Mouse (Mus musculus): ENCODE measurements around the gene Abhd12b. TPM values are rescaled to one million over a fixed set of nuclear protein-coding genes. Genes with fewer than 3 reads are reported as not detected.
"Not testable (repeated sequence)": the region's sequence is repeated elsewhere in the genome, so short reads cannot be mapped to it uniquely, and the experiment has no call there.

Gene Abhd12b
- polyA plus RNA-seq, 1 experiment from 2014 or later = 1.6 TPM

- Histone ChIP-seq H3K27me3 (ENCODE audit: control insufficient read depth, insufficient read depth, low read length) (no peaks in the 10 kb centered on the region), H3K4me3 (ENCODE audit: low read depth, low read length) (no peak overlapping the region), H3K4me1 (replicated peaks; ENCODE audit: control insufficient read depth, insufficient read depth) (no peaks in the 10 kb centered on the region), H3K36me3 (ENCODE audit: control insufficient read depth, insufficient read depth, low read length) (no peaks in the 10 kb centered on the region), H3K27ac (replicated peaks) (no peak overlapping the region), H3K9me3 (ENCODE audit: control insufficient read depth, low read length) (no peaks in the 10 kb centered on the region), H3K9ac (ENCODE audit: low read length) (no peak overlapping the region), H3K4me2 (replicated peaks; ENCODE audit: low read depth) (no peak overlapping the region)
- no peak for ATAC-seq (ENCODE audit: low FRiP score, low TSS enrichment)
- no peak for TF ChIP-seq CTCF (IDR thresholded peaks at IDR 0.05; ENCODE audit: low read depth)
- TF ChIP-seq EP300 (optimal IDR thresholded peaks at IDR 0.05) = no peak
- no peak for DNase-seq (ENCODE audit: low spot score)
- WGBS = 77% methylated on average over 5 of the region's 5 CpGs
Observed at GRCm38 (mm10) chr12:70140993-70141576, 12.9 kb upstream of the Abhd12b start.

- not testable (repeated sequence) for H3K9me3 ChIP-seq (ENCODE audit: control insufficient read depth, low read length); H3K9ac ChIP-seq (ENCODE audit: low read length); H3K4me2 ChIP-seq (replicated peaks; ENCODE audit: low read depth); H3K4me1 ChIP-seq (replicated peaks; ENCODE audit: control insufficient read depth, insufficient read depth); H3K27me3 ChIP-seq (ENCODE audit: control insufficient read depth, insufficient read depth, low read length); H3K4me3 ChIP-seq (ENCODE audit: low read depth, low read length); DNase-seq (ENCODE audit: low spot score); H3K36me3 ChIP-seq (ENCODE audit: control insufficient read depth, insufficient read depth, low read length)
- peak; percentile 56; the same call in 1 of the 2 replicates for ATAC-seq (ENCODE audit: low FRiP score, low TSS enrichment)
- 5% methylated on average over 3 of the region's 3 CpGs for WGBS
- H3K27ac ChIP-seq (replicated peaks) = peak overlapping the region; percentile 78
Observed at GRCm38 (mm10) chr12:70144106-70144587, 9.8 kb upstream of the Abhd12b start.

- Histone ChIP-seq H3K27ac (replicated peaks) (peak overlapping the region; percentile 78), H3K4me3 (ENCODE audit: low read depth, low read length) (peak overlapping the region; percentile 6; the same call in 1 of the 2 replicates), H3K4me2 (replicated peaks; ENCODE audit: low read depth) (no peak overlapping the region), H3K27me3 (ENCODE audit: control insufficient read depth, insufficient read depth, low read length) (no peaks in the 10 kb centered on the region), H3K36me3 (ENCODE audit: control insufficient read depth, insufficient read depth, low read length) (no peaks in the 10 kb centered on the region), H3K9ac (ENCODE audit: low read length) (no peak overlapping the region), H3K4me1 (replicated peaks; ENCODE audit: control insufficient read depth, insufficient read depth) (no peaks in the 10 kb centered on the region), H3K9me3 (ENCODE audit: control insufficient read depth, low read length) (no peaks in the 10 kb centered on the region)
- 33% methylated on average over 20 of the region's 20 CpGs for WGBS
- no peak for ATAC-seq (ENCODE audit: low FRiP score, low TSS enrichment)
- peak; percentile 30 for DNase-seq (ENCODE audit: low spot score)
- TF ChIP-seq CTCF (IDR thresholded peaks at IDR 0.05; ENCODE audit: low read depth) (peak; percentile 87), EP300 (optimal IDR thresholded peaks at IDR 0.05) (no peak)
Observed at GRCm38 (mm10) chr12:70144637-70145448, 9.1 kb upstream of the Abhd12b start.

GRCm38 (mm10) chr12:70145586-70145985 lies 8.4 kb upstream of the Abhd12b start:
- ATAC-seq (ENCODE audit: low FRiP score, low TSS enrichment) (no peak), DNase-seq (ENCODE audit: low spot score) (no peak)
- TF ChIP-seq EP300 (optimal IDR thresholded peaks at IDR 0.05) = no peak
- no peak for TF ChIP-seq CTCF (IDR thresholded peaks at IDR 0.05; ENCODE audit: low read depth)
- Histone ChIP-seq H3K27me3 (ENCODE audit: control insufficient read depth, insufficient read depth, low read length) (no peaks in the 10 kb centered on the region), H3K9ac (ENCODE audit: low read length) (no peak overlapping the region), H3K9me3 (ENCODE audit: control insufficient read depth, low read length) (no peaks in the 10 kb centered on the region), H3K4me3 (ENCODE audit: low read depth, low read length) (no peak overlapping the region), H3K36me3 (ENCODE audit: control insufficient read depth, insufficient read depth, low read length) (no peaks in the 10 kb centered on the region), H3K4me1 (replicated peaks; ENCODE audit: control insufficient read depth, insufficient read depth) (no peaks in the 10 kb centered on the region), H3K27ac (replicated peaks) (no peak overlapping the region), H3K4me2 (replicated peaks; ENCODE audit: low read depth) (no peak overlapping the region)
- 88% methylated on average over 6 of the region's 6 CpGs for WGBS

GRCm38 (mm10) chr12:70147986-70148630 lies 5.8 kb upstream of the Abhd12b start:
- Histone ChIP-seq H3K9me3 (ENCODE audit: control insufficient read depth, low read length) (no peaks in the 10 kb centered on the region), H3K27me3 (ENCODE audit: control insufficient read depth, insufficient read depth, low read length) (no peaks in the 10 kb centered on the region), H3K36me3 (ENCODE audit: control insufficient read depth, insufficient read depth, low read length) (no peaks in the 10 kb centered on the region), H3K4me3 (ENCODE audit: low read depth, low read length) (peak overlapping the region; percentile 36), H3K9ac (ENCODE audit: low read length) (peak overlapping the region; percentile 51), H3K4me2 (replicated peaks; ENCODE audit: low read depth) (peak overlapping the region; percentile 58), H3K27ac (replicated peaks) (peak overlapping the region; percentile 63), H3K4me1 (replicated peaks; ENCODE audit: control insufficient read depth, insufficient read depth) (no peaks in the 10 kb centered on the region)
- peak; percentile 30 for DNase-seq (ENCODE audit: low spot score)
- ATAC-seq (ENCODE audit: low FRiP score, low TSS enrichment) = no peak
- TF ChIP-seq EP300 (optimal IDR thresholded peaks at IDR 0.05) (no peak), CTCF (IDR thresholded peaks at IDR 0.05; ENCODE audit: low read depth) (no peak)
- 5% methylated on average over 13 of the region's 13 CpGs for WGBS

Data from stomach, postnatal 0 days (tissue).